Mouse (Mus musculus): ENCODE measurements at regions not wholly inside any gene's neighbourhood (a gene's known extent, or its start where the extent isn't known, plus 50 kb on each side); places are given as distances from the start of the nearest gene placed in this dataset.

GRCm38 (mm10) chr10:99519479-99519878, 240.0 kb downstream of the Csl start:
- H3K27ac ChIP-seq (ENCODE audit: low read length): no peak overlapping the region
- H3K36me3 ChIP-seq (ENCODE audit: control insufficient read depth, insufficient read depth, low read length): no peaks in the 10 kb centered on the region
- H3K4me1 ChIP-seq (replicated peaks; ENCODE audit: control insufficient read depth, insufficient read depth, low read length): peaks cover 6% of the 10 kb centered on the region; the same call in 1 of the 2 replicates
- H3K4me2 ChIP-seq (ENCODE audit: low read depth, low read length): no peak overlapping the region
- H3K27me3 ChIP-seq (ENCODE audit: control insufficient read depth, insufficient read depth, low read depth, low read length): no peaks in the 10 kb centered on the region
- no peak for ATAC-seq (ENCODE audit: low read depth)
- WGBS: 34% methylated on average over 4 of the region's 4 CpGs
- 0 out of 2 replicates have a peak, but pooled peaks cover 2% of the 10 kb centered on the region for H3K9me3 ChIP-seq (ENCODE audit: control insufficient read depth, low read length)
- no peak overlapping the region for H3K9ac ChIP-seq (ENCODE audit: low read length)
- no peak overlapping the region for H3K4me3 ChIP-seq (ENCODE audit: low read length)

- H3K27ac ChIP-seq (ENCODE audit: low read length): no peak overlapping the region
- WGBS: 60% methylated on average over 5 of the region's 5 CpGs
Observed at GRCm38 (mm10) chr10:99523817-99524216, 235.6 kb downstream of the Csl start.

GRCm38 (mm10) chr10:99524273-99525212, 234.9 kb downstream of the Csl start:
- Histone ChIP-seq H3K9me3 (ENCODE audit: control insufficient read depth, low read length) (0 out of 2 replicates have a peak, but pooled peaks cover 2% of the 10 kb centered on the region), H3K27me3 (ENCODE audit: control insufficient read depth, insufficient read depth, low read depth, low read length) (no peaks in the 10 kb centered on the region), H3K27ac (ENCODE audit: low read length) (peak overlapping the region; percentile 65), H3K9ac (ENCODE audit: low read length) (peak overlapping the region; percentile 46), H3K4me3 (ENCODE audit: low read length) (peak overlapping the region; percentile 18; the same call in 1 of the 2 replicates), H3K4me2 (ENCODE audit: low read depth, low read length) (peak overlapping the region; percentile 54), H3K4me1 (replicated peaks; ENCODE audit: control insufficient read depth, insufficient read depth, low read length) (peaks cover 11% of the 10 kb centered on the region), H3K36me3 (ENCODE audit: control insufficient read depth, insufficient read depth, low read length) (no peaks in the 10 kb centered on the region)
- 8% methylated on average over 20 of the region's 20 CpGs for WGBS
- ATAC-seq (ENCODE audit: low read depth): peak; percentile 82

More at GRCm38 (mm10) chr10:99523817-99524216, 235.6 kb downstream of the Csl start:
- H3K4me3 ChIP-seq (ENCODE audit: low read length): no peak overlapping the region
- 0 out of 2 replicates have a peak, but pooled peaks cover 2% of the 10 kb centered on the region for H3K9me3 ChIP-seq (ENCODE audit: control insufficient read depth, low read length)
- no peak for ATAC-seq (ENCODE audit: low read depth)
- H3K9ac ChIP-seq (ENCODE audit: low read length): no peak overlapping the region
- H3K4me2 ChIP-seq (ENCODE audit: low read depth, low read length): no peak overlapping the region
- no peaks in the 10 kb centered on the region for H3K36me3 ChIP-seq (ENCODE audit: control insufficient read depth, insufficient read depth, low read length)
- peaks cover 11% of the 10 kb centered on the region for H3K4me1 ChIP-seq (replicated peaks; ENCODE audit: control insufficient read depth, insufficient read depth, low read length)
- H3K27me3 ChIP-seq (ENCODE audit: control insufficient read depth, insufficient read depth, low read depth, low read length): no peaks in the 10 kb centered on the region

- H3K4me3 ChIP-seq (ENCODE audit: low read length): no peak overlapping the region
- H3K4me2 ChIP-seq (ENCODE audit: low read depth, low read length): no peak overlapping the region
- no peaks in the 10 kb centered on the region for H3K36me3 ChIP-seq (ENCODE audit: control insufficient read depth, insufficient read depth, low read length)
- 0 out of 2 replicates have a peak, but pooled peaks cover 2% of the 10 kb centered on the region for H3K9me3 ChIP-seq (ENCODE audit: control insufficient read depth, low read length)
- no peak overlapping the region for H3K27ac ChIP-seq (ENCODE audit: low read length)
- H3K9ac ChIP-seq (ENCODE audit: low read length): no peak overlapping the region
- H3K27me3 ChIP-seq (ENCODE audit: control insufficient read depth, insufficient read depth, low read depth, low read length): no peaks in the 10 kb centered on the region
- 74% methylated on average over 4 of the region's 4 CpGs for WGBS
- ATAC-seq (ENCODE audit: low read depth): no peak
- H3K4me1 ChIP-seq (replicated peaks; ENCODE audit: control insufficient read depth, insufficient read depth, low read length): peaks cover 11% of the 10 kb centered on the region
Observed at GRCm38 (mm10) chr10:99526148-99526547, 233.3 kb downstream of the Csl start.

GRCm38 (mm10) chr10:99526561-99526960, 232.9 kb downstream of the Csl start:
- peaks cover 11% of the 10 kb centered on the region for H3K4me1 ChIP-seq (replicated peaks; ENCODE audit: control insufficient read depth, insufficient read depth, low read length)

GRCm38 (mm10) chr10:99531104-99531503, 228.4 kb downstream of the Csl start:
- ATAC-seq (ENCODE audit: low read depth): no peak
- Histone ChIP-seq H3K4me3 (ENCODE audit: low read length) (no peak overlapping the region), H3K9ac (ENCODE audit: low read length) (no peak overlapping the region), H3K4me1 (replicated peaks; ENCODE audit: control insufficient read depth, insufficient read depth, low read length) (peaks cover 4% of the 10 kb centered on the region; the same call in 1 of the 2 replicates), H3K27me3 (ENCODE audit: control insufficient read depth, insufficient read depth, low read depth, low read length) (no peaks in the 10 kb centered on the region), H3K4me2 (ENCODE audit: low read depth, low read length) (no peak overlapping the region), H3K36me3 (ENCODE audit: control insufficient read depth, insufficient read depth, low read length) (no peaks in the 10 kb centered on the region), H3K27ac (ENCODE audit: low read length) (no peak overlapping the region), H3K9me3 (ENCODE audit: control insufficient read depth, low read length) (no peaks in the 10 kb centered on the region)

More at GRCm38 (mm10) chr10:99526561-99526960, 232.9 kb downstream of the Csl start:
- WGBS: 78% methylated on average over 5 of the region's 5 CpGs
- no peak overlapping the region for H3K9ac ChIP-seq (ENCODE audit: low read length)
- no peak overlapping the region for H3K4me2 ChIP-seq (ENCODE audit: low read depth, low read length)
- H3K27me3 ChIP-seq (ENCODE audit: control insufficient read depth, insufficient read depth, low read depth, low read length): no peaks in the 10 kb centered on the region
- no peak overlapping the region for H3K27ac ChIP-seq (ENCODE audit: low read length)
- no peak overlapping the region for H3K4me3 ChIP-seq (ENCODE audit: low read length)
- no peaks in the 10 kb centered on the region for H3K36me3 ChIP-seq (ENCODE audit: control insufficient read depth, insufficient read depth, low read length)
- no peak for ATAC-seq (ENCODE audit: low read depth)
- H3K9me3 ChIP-seq (ENCODE audit: control insufficient read depth, low read length): 0 out of 2 replicates have a peak, but pooled peaks cover 2% of the 10 kb centered on the region

GRCm38 (mm10) chr10:99531556-99531955, 227.9 kb downstream of the Csl start:
- H3K36me3 ChIP-seq (ENCODE audit: control insufficient read depth, insufficient read depth, low read length): no peaks in the 10 kb centered on the region
- H3K9me3 ChIP-seq (ENCODE audit: control insufficient read depth, low read length): no peaks in the 10 kb centered on the region
- no peak for ATAC-seq (ENCODE audit: low read depth)

GRCm38 (mm10) chr10:99531992-99532391, 227.5 kb downstream of the Csl start:
- Histone ChIP-seq H3K9me3 (ENCODE audit: control insufficient read depth, low read length) (no peaks in the 10 kb centered on the region), H3K4me3 (ENCODE audit: low read length) (no peak overlapping the region), H3K27ac (ENCODE audit: low read length) (no peak overlapping the region), H3K4me2 (ENCODE audit: low read depth, low read length) (no peak overlapping the region), H3K27me3 (ENCODE audit: control insufficient read depth, insufficient read depth, low read depth, low read length) (no peaks in the 10 kb centered on the region), H3K36me3 (ENCODE audit: control insufficient read depth, insufficient read depth, low read length) (no peaks in the 10 kb centered on the region), H3K9ac (ENCODE audit: low read length) (no peak overlapping the region), H3K4me1 (replicated peaks; ENCODE audit: control insufficient read depth, insufficient read depth, low read length) (peaks cover 4% of the 10 kb centered on the region; the same call in 1 of the 2 replicates)
- no peak for ATAC-seq (ENCODE audit: low read depth)
- WGBS: 50% methylated on average over 7 of the region's 7 CpGs

More at GRCm38 (mm10) chr10:99531556-99531955, 227.9 kb downstream of the Csl start:
- Histone ChIP-seq H3K4me2 (ENCODE audit: low read depth, low read length) (no peak overlapping the region), H3K9ac (ENCODE audit: low read length) (no peak overlapping the region), H3K4me3 (ENCODE audit: low read length) (no peak overlapping the region), H3K27ac (ENCODE audit: low read length) (no peak overlapping the region), H3K27me3 (ENCODE audit: control insufficient read depth, insufficient read depth, low read depth, low read length) (no peaks in the 10 kb centered on the region), H3K4me1 (replicated peaks; ENCODE audit: control insufficient read depth, insufficient read depth, low read length) (peaks cover 4% of the 10 kb centered on the region; the same call in 1 of the 2 replicates)

GRCm38 (mm10) chr10:99532697-99533119, 226.8 kb downstream of the Csl start:
- no peaks in the 10 kb centered on the region for H3K9me3 ChIP-seq (ENCODE audit: control insufficient read depth, low read length)
- no peak overlapping the region for H3K4me2 ChIP-seq (ENCODE audit: low read depth, low read length)
- H3K4me3 ChIP-seq (ENCODE audit: low read length): no peak overlapping the region
- no peaks in the 10 kb centered on the region for H3K36me3 ChIP-seq (ENCODE audit: control insufficient read depth, insufficient read depth, low read length)
- no peak for ATAC-seq (ENCODE audit: low read depth)
- H3K27me3 ChIP-seq (ENCODE audit: control insufficient read depth, insufficient read depth, low read depth, low read length): no peaks in the 10 kb centered on the region
- peaks cover 4% of the 10 kb centered on the region; the same call in 1 of the 2 replicates for H3K4me1 ChIP-seq (replicated peaks; ENCODE audit: control insufficient read depth, insufficient read depth, low read length)
- no peak overlapping the region for H3K27ac ChIP-seq (ENCODE audit: low read length)
- no peak overlapping the region for H3K9ac ChIP-seq (ENCODE audit: low read length)
- WGBS: 58% methylated on average over 3 of the region's 3 CpGs

All from lung, embryonic 16.5 days (tissue).